Mouse (Mus musculus) left cerebral cortex, postnatal 4 days (tissue): Measurements from ENCODE around the gene Zfp12. TPM values are rescaled to one million over a fixed set of nuclear protein-coding genes. Genes with fewer than 3 reads are reported as not detected.

Experiments used
- total RNA-seq, 2 experiments: library from RNA; stranded (reverse); gene quantifications; 2 replicates each; pipeline ENCODE4 v1.2.3; 2021

Zfp12 gene
- total RNA-seq, 2 experiments from 2014 or later = 24.9 to 29.5 TPM

Other genes starting within 250 kb of the Zfp12 start
- 10 to 100 TPM; 41.9 to 42.5 TPM for gene Rnf216, start 122.2 kb upstream of the Zfp12 start, total RNA-seq
- gene Olfr718-ps1, start 87.6 kb upstream of the Zfp12 start, total RNA-seq = under 1 TPM; 0.06 to 0.18 TPM
- 10 to 100 TPM; 19.6 to 25.5 TPM for gene Rbak, start 54.4 kb upstream of the Zfp12 start, total RNA-seq
- under 1 TPM in 1 of 2 experiments, not detected in 1; 0.18 TPM for gene Spdye4b, start 54.1 kb upstream of the Zfp12 start, total RNA-seq
- not detected for gene Spdye4a, start 8.3 kb upstream of the Zfp12 start, total RNA-seq
- gene Zfp316, start 34.9 kb downstream of the Zfp12 start, total RNA-seq = 10 to 100 TPM; 29.5 to 30.2 TPM
- 10 to 100 TPM in 1 of 2 experiments, 1 to 10 TPM in 1; 8.5 to 10.1 TPM for gene Zfp853, start 58.5 kb downstream of the Zfp12 start, total RNA-seq
- gene E130309D02Rik, start 80.2 kb downstream of the Zfp12 start, total RNA-seq = 10 to 100 TPM; 26.0 to 29.9 TPM
- gene Zdhhc4, start 94.1 kb downstream of the Zfp12 start, total RNA-seq = 10 to 100 TPM; 37.9 to 44.8 TPM
- gene Grid2ip, start 122.2 kb downstream of the Zfp12 start, total RNA-seq = 1 to 10 TPM; 3.7 to 4.1 TPM
- 10 to 100 TPM; 61.0 to 64.9 TPM for gene Kdelr2, start 168.7 kb downstream of the Zfp12 start, total RNA-seq
- gene Daglb, start 229.4 kb downstream of the Zfp12 start, total RNA-seq = 10 to 100 TPM; 16.7 to 17.4 TPM